Mouse (Mus musculus): ENCODE data around the gene Olfr799. TPM values are rescaled to one million over a fixed set of nuclear protein-coding genes. Genes with fewer than 3 reads are reported as not detected.

Olfr799 gene
- polyA plus RNA-seq (2014; fragmentation: Nextera tagmentation; extraction: Ambion mirVana), result not detected in 2 replicates

- Histone ChIP-seq H3K4me1 (replicated peaks; ENCODE audit: control insufficient read depth, insufficient read depth, low read length) (no peaks in the 10 kb centered on the region), H3K4me3 (ENCODE audit: low read depth, low read length) (no peak within 1 kb of the TSS), H3K36me3 (ENCODE audit: control insufficient read depth, insufficient read depth, low read length) (no peaks in the 10 kb centered on the region), H3K9ac (ENCODE audit: low read depth, low read length) (no peak within 1 kb of the TSS), H3K4me2 (replicated peaks; ENCODE audit: low read depth, low read length) (no peak within 1 kb of the TSS), H3K27ac (ENCODE audit: low read depth, low read length) (no peak within 1 kb of the TSS), H3K27me3 (ENCODE audit: control insufficient read depth, insufficient read depth, low read length) (no peaks in the 10 kb centered on the region), H3K9me3 (ENCODE audit: control insufficient read depth, low read length) (no peaks in the 10 kb centered on the region)
- 36% methylated on average over 1 of the region's 1 CpGs for WGBS
- DNase-seq (ENCODE audit: low spot score) (no peak), ATAC-seq (ENCODE audit: low FRiP score) (no peak)
Observed at GRCm38 (mm10) chr10:129637184-129637583, at the start of gene Olfr799. Olfr799 (plus strand) TSS chr10:129637484.

- no peak for DNase-seq (ENCODE audit: low spot score)
- Histone ChIP-seq H3K36me3 (ENCODE audit: control insufficient read depth, insufficient read depth, low read length) (no peaks in the 10 kb centered on the region), H3K9me3 (ENCODE audit: control insufficient read depth, low read length) (no peaks in the 10 kb centered on the region), H3K9ac (ENCODE audit: low read depth, low read length) (no peak within 1 kb of the TSS), H3K4me1 (replicated peaks; ENCODE audit: control insufficient read depth, insufficient read depth, low read length) (no peaks in the 10 kb centered on the region), H3K4me3 (ENCODE audit: low read depth, low read length) (no peak within 1 kb of the TSS), H3K27me3 (ENCODE audit: control insufficient read depth, insufficient read depth, low read length) (no peaks in the 10 kb centered on the region), H3K4me2 (replicated peaks; ENCODE audit: low read depth, low read length) (no peak within 1 kb of the TSS), H3K27ac (ENCODE audit: low read depth, low read length) (no peak within 1 kb of the TSS)
- WGBS, result 96% methylated on average over 1 of the region's 1 CpGs
- no peak for ATAC-seq (ENCODE audit: low FRiP score)
Observed at GRCm38 (mm10) chr10:129612470-129612869, 24.8 kb upstream of the Olfr799 start, which contains the start of gene Olfr796. Olfr796 (minus strand) TSS chr10:129612570.

GRCm38 (mm10) chr10:129621724-129622123 lies 15.6 kb upstream of the Olfr799 start:
- H3K9me3 ChIP-seq (ENCODE audit: control insufficient read depth, low read length), result no peaks in the 10 kb centered on the region
- ATAC-seq (ENCODE audit: low FRiP score), result peak; percentile 27; the same call in 1 of the 2 replicates
- H3K27me3 ChIP-seq (ENCODE audit: control insufficient read depth, insufficient read depth, low read length), result no peaks in the 10 kb centered on the region
- DNase-seq (ENCODE audit: low spot score), result no peak
- 28% methylated on average over 1 of the region's 1 CpGs for WGBS
- no peak overlapping the region for H3K4me2 ChIP-seq (replicated peaks; ENCODE audit: low read depth, low read length)
- H3K27ac ChIP-seq (ENCODE audit: low read depth, low read length), result no peak overlapping the region
- no peaks in the 10 kb centered on the region for H3K4me1 ChIP-seq (replicated peaks; ENCODE audit: control insufficient read depth, insufficient read depth, low read length)
- H3K9ac ChIP-seq (ENCODE audit: low read depth, low read length), result no peak overlapping the region
- no peak overlapping the region for H3K4me3 ChIP-seq (ENCODE audit: low read depth, low read length)
- H3K36me3 ChIP-seq (ENCODE audit: control insufficient read depth, insufficient read depth, low read length), result no peaks in the 10 kb centered on the region

- H3K9ac ChIP-seq (ENCODE audit: low read depth, low read length), result no peak overlapping the region
- DNase-seq (ENCODE audit: low spot score) (no peak), ATAC-seq (ENCODE audit: low FRiP score) (no peak)
Observed at GRCm38 (mm10) chr10:129623251-129623650, 14.0 kb upstream of the Olfr799 start.

GRCm38 (mm10) chr10:129627834-129628233 lies 9.4 kb upstream of the Olfr799 start, which contains the start of gene Olfr798:
Olfr798 (minus strand) TSS chr10:129627934.
- H3K4me2 ChIP-seq (replicated peaks; ENCODE audit: low read depth, low read length), result no peak within 1 kb of the TSS
- no peak within 1 kb of the TSS for H3K4me3 ChIP-seq (ENCODE audit: low read depth, low read length)
- no peak within 1 kb of the TSS for H3K9ac ChIP-seq (ENCODE audit: low read depth, low read length)
- no peaks in the 10 kb centered on the region for H3K9me3 ChIP-seq (ENCODE audit: control insufficient read depth, low read length)
- H3K36me3 ChIP-seq (ENCODE audit: control insufficient read depth, insufficient read depth, low read length), result no peaks in the 10 kb centered on the region
- H3K4me1 ChIP-seq (replicated peaks; ENCODE audit: control insufficient read depth, insufficient read depth, low read length), result no peaks in the 10 kb centered on the region
- H3K27me3 ChIP-seq (ENCODE audit: control insufficient read depth, insufficient read depth, low read length), result no peaks in the 10 kb centered on the region
- no peak for ATAC-seq (ENCODE audit: low FRiP score)
- 85% methylated on average over 1 of the region's 1 CpGs for WGBS
- DNase-seq (ENCODE audit: low spot score), result no peak
- no peak within 1 kb of the TSS for H3K27ac ChIP-seq (ENCODE audit: low read depth, low read length)

More at GRCm38 (mm10) chr10:129623251-129623650, 14.0 kb upstream of the Olfr799 start:
- H3K4me3 ChIP-seq (ENCODE audit: low read depth, low read length), result no peak overlapping the region
- H3K36me3 ChIP-seq (ENCODE audit: control insufficient read depth, insufficient read depth, low read length), result no peaks in the 10 kb centered on the region
- no peaks in the 10 kb centered on the region for H3K4me1 ChIP-seq (replicated peaks; ENCODE audit: control insufficient read depth, insufficient read depth, low read length)
- no peaks in the 10 kb centered on the region for H3K9me3 ChIP-seq (ENCODE audit: control insufficient read depth, low read length)
- no peaks in the 10 kb centered on the region for H3K27me3 ChIP-seq (ENCODE audit: control insufficient read depth, insufficient read depth, low read length)
- H3K27ac ChIP-seq (ENCODE audit: low read depth, low read length), result no peak overlapping the region
- H3K4me2 ChIP-seq (replicated peaks; ENCODE audit: low read depth, low read length), result no peak overlapping the region

GRCm38 (mm10) chr10:129651763-129652162 lies 14.5 kb downstream of the Olfr799 start:
- no peak for ATAC-seq (ENCODE audit: low FRiP score)
- H3K36me3 ChIP-seq (ENCODE audit: control insufficient read depth, insufficient read depth, low read length), result no peaks in the 10 kb centered on the region
- no peak overlapping the region for H3K9ac ChIP-seq (ENCODE audit: low read depth, low read length)
- WGBS, result 85% methylated on average over 1 of the region's 1 CpGs
- H3K27ac ChIP-seq (ENCODE audit: low read depth, low read length), result no peak overlapping the region
- no peaks in the 10 kb centered on the region for H3K9me3 ChIP-seq (ENCODE audit: control insufficient read depth, low read length)
- H3K4me1 ChIP-seq (replicated peaks; ENCODE audit: control insufficient read depth, insufficient read depth, low read length), result no peaks in the 10 kb centered on the region
- no peak overlapping the region for H3K4me3 ChIP-seq (ENCODE audit: low read depth, low read length)
- no peak for DNase-seq (ENCODE audit: low spot score)
- H3K4me2 ChIP-seq (replicated peaks; ENCODE audit: low read depth, low read length), result no peak overlapping the region
- no peaks in the 10 kb centered on the region for H3K27me3 ChIP-seq (ENCODE audit: control insufficient read depth, insufficient read depth, low read length)

- no peak within 1 kb of the TSS for H3K4me3 ChIP-seq (ENCODE audit: low read depth, low read length)
- no peak for ATAC-seq (ENCODE audit: low FRiP score)
- no peaks in the 10 kb centered on the region for H3K9me3 ChIP-seq (ENCODE audit: control insufficient read depth, low read length)
- H3K27me3 ChIP-seq (ENCODE audit: control insufficient read depth, insufficient read depth, low read length), result no peaks in the 10 kb centered on the region
- H3K9ac ChIP-seq (ENCODE audit: low read depth, low read length), result no peak within 1 kb of the TSS
- no peaks in the 10 kb centered on the region for H3K4me1 ChIP-seq (replicated peaks; ENCODE audit: control insufficient read depth, insufficient read depth, low read length)
- no peak within 1 kb of the TSS for H3K4me2 ChIP-seq (replicated peaks; ENCODE audit: low read depth, low read length)
- DNase-seq (ENCODE audit: low spot score), result no peak
- no peaks in the 10 kb centered on the region for H3K36me3 ChIP-seq (ENCODE audit: control insufficient read depth, insufficient read depth, low read length)
- H3K27ac ChIP-seq (ENCODE audit: low read depth, low read length), result no peak within 1 kb of the TSS
Observed at GRCm38 (mm10) chr10:129657394-129657793, 20.1 kb downstream of the Olfr799 start, which contains the start of gene Olfr800. Olfr800 (plus strand) TSS chr10:129657694.

- no peaks in the 10 kb centered on the region for H3K36me3 ChIP-seq (ENCODE audit: control insufficient read depth, insufficient read depth, low read length)
- no peak within 1 kb of the TSS for H3K4me2 ChIP-seq (replicated peaks; ENCODE audit: low read depth, low read length)
- H3K4me3 ChIP-seq (ENCODE audit: low read depth, low read length), result no peak within 1 kb of the TSS
- H3K9ac ChIP-seq (ENCODE audit: low read depth, low read length), result no peak within 1 kb of the TSS
- 84% methylated on average over 1 of the region's 1 CpGs for WGBS
- H3K27ac ChIP-seq (ENCODE audit: low read depth, low read length), result no peak within 1 kb of the TSS
- no peaks in the 10 kb centered on the region for H3K27me3 ChIP-seq (ENCODE audit: control insufficient read depth, insufficient read depth, low read length)
- no peaks in the 10 kb centered on the region for H3K9me3 ChIP-seq (ENCODE audit: control insufficient read depth, low read length)
- no peak for DNase-seq (ENCODE audit: low spot score)
- no peaks in the 10 kb centered on the region for H3K4me1 ChIP-seq (replicated peaks; ENCODE audit: control insufficient read depth, insufficient read depth, low read length)
- no peak for ATAC-seq (ENCODE audit: low FRiP score)
Observed at GRCm38 (mm10) chr10:129673765-129674164, 36.5 kb downstream of the Olfr799 start, which contains the start of gene Olfr801. Olfr801 (minus strand) TSS chr10:129673865.

GRCm38 (mm10) chr10:129688069-129688468 lies 50.8 kb downstream of the Olfr799 start, which contains the start of gene Olfr802:
Olfr802 (minus strand) TSS chr10:129688169.
- Histone ChIP-seq H3K4me2 (replicated peaks; ENCODE audit: low read depth, low read length) (no peak within 1 kb of the TSS), H3K9ac (ENCODE audit: low read depth, low read length) (no peak within 1 kb of the TSS), H3K9me3 (ENCODE audit: control insufficient read depth, low read length) (no peaks in the 10 kb centered on the region), H3K4me1 (replicated peaks; ENCODE audit: control insufficient read depth, insufficient read depth, low read length) (no peaks in the 10 kb centered on the region), H3K27ac (ENCODE audit: low read depth, low read length) (no peak within 1 kb of the TSS), H3K36me3 (ENCODE audit: control insufficient read depth, insufficient read depth, low read length) (no peaks in the 10 kb centered on the region), H3K4me3 (ENCODE audit: low read depth, low read length) (no peak within 1 kb of the TSS), H3K27me3 (ENCODE audit: control insufficient read depth, insufficient read depth, low read length) (no peaks in the 10 kb centered on the region)
- WGBS, result 68% methylated on average over 1 of the region's 1 CpGs
- DNase-seq (ENCODE audit: low spot score) (no peak), ATAC-seq (ENCODE audit: low FRiP score) (no peak)

Measured in hindbrain, embryonic 11.5 days (tissue).